Mouse (Mus musculus) testis, postnatal 10 days (tissue): ENCODE results near the gene B4galnt2.
A peak's percentile ranks its signal among the peaks of the same experiment; 100 is the strongest.

Source experiments
- DNase-seq: peaks from one replicate; pipeline ENCODE4 v3.0.0; 2021; ENCODE audit warnings: low spot score

The B4galnt2 gene

GRCm38 (mm10) chr11:95826317-95827167 is 88.1 kb downstream of the B4galnt2 start:
- DNase-seq, result no peak

DNA sequence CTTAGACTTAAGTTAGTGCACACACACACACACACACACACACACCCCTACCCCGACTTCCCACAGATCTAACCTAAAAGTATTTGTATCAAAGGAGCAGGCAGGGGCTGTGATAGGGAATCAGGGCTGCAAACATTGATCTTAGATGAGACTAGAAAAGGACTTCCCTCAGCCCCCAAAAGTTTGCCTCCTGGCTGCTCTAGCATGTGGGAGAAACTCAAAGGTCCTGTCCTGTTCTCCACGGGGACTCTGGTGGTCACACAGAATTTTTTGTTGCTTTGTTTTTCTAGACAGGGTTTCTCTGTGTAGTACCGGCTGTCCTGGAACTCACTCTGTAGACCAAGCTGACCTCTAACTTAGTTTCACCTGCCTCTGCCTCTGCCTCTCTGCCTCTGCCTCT is 89.1 kb downstream of the B4galnt2 start:
- no peak for DNase-seq

DNA sequence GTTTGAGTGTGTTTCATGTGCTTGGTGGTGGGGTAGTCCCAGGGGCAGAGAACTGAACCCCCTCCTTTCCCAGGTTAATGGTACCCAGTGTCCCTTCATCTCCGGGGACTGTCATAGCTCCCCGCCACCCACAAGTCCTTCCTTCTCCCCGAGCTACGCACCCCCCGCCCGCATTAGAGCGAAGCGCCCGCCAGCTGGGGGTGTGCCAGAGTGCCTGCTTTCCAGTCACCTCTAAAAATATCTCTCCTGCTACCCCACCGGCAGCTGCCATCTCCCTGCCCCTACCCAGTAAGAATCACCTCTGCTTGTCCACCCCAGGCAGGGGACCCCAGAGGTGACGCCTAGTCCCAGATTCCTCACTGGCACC is 89.8 kb downstream of the B4galnt2 start:
- DNase-seq, result peak; percentile 78

DNA sequence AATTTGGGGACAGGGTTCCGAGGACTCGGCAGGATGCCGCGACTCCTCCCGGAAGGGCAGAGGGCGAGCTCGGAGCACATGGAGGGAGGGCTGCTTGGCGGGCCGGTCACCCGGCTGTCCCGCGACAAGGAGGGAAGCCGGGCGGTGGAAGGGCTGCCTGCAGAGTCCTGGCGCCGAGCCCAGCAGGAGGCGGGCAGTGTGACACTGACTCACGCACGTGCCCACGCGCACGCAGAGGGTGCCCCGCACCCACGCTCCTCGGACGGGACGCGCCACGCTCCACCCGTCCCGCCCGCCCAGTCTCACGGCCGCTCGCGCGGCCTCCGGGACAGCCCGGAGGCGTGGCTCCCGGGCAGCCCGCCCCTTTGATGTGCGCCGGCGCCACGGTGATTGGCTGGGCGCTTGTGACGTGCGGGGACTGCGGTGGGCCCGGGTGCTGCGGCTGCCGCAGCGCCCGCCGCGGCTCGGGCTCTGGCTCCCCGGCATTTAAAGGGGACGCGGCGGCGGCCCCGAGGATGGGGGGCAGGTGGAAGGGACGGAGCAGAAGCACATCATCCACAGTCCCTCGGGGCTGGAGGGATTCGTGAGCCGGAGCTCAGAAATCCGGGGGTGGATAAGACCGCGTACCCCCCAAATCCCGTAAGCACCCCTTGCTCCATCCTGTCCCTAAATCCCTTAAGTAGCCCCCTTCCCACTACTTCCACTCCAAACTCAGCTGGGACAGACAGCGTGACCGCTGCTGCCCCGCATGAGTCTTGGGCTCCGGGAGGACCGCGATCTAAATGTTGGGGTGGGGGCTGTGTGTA is 90.4 kb downstream of the B4galnt2 start, which contains the start of gene Phospho1:
TSS of gene Phospho1 (plus strand) at position 429 of the 806 bp plus-strand sequence.
- peak; percentile 94 for DNase-seq

DNA sequence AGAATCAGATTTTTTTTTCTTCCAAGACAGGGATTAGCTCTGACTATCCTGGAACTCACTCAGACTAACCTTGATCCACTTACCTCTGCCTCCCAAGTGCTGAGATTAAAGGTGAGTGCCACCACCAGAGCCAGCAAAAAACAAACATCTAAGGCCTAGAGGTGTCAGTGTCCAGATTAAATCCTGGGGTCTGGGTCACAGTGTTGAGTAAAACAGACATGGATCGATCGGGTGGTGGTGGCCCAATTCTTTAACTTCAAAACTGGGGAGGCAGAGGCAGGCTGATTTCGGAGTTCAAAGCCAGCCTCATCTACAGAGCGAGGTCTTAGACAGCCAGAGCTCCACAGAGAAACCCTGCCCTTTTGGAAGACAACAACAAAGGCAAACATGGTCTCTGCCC is 92.3 kb downstream of the B4galnt2 start:
- DNase-seq, result no peak

- DNase-seq, result no peak
These were observed 93.2 kb downstream of the B4galnt2 start for GRCm38 (mm10) chr11:95821511-95821910.

DNA sequence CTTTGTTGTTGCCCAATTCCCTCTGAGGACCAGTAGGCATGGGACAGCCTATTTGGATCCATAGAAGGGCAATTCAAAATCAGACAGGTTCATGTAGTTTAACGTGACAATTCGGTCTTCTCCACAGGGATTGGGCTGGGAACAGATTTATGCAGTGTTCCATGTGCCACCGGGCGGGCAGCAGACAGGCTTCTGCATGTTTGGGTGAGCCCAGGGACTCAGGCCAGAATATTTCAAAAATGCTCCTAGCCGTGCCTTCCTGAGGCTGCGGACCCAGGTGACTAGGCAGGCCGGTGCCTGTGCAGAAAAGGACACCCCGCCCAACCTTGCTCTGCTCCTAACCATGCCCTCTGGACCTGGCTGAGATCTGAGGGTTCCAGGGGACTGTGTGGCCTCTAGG is 95.6 kb downstream of the B4galnt2 start:
- no peak for DNase-seq
